Mouse (Mus musculus): Measurements from ENCODE around the gene Hnf1b. TPM values are rescaled to one million over a fixed set of nuclear protein-coding genes. Genes with fewer than 3 reads are reported as not detected.
A peak's percentile ranks its signal among the peaks of the same experiment; 100 is the strongest.

Hnf1b gene
- polyA plus RNA-seq, 1 experiment from 2014 or later: 0.20 TPM

DNA sequence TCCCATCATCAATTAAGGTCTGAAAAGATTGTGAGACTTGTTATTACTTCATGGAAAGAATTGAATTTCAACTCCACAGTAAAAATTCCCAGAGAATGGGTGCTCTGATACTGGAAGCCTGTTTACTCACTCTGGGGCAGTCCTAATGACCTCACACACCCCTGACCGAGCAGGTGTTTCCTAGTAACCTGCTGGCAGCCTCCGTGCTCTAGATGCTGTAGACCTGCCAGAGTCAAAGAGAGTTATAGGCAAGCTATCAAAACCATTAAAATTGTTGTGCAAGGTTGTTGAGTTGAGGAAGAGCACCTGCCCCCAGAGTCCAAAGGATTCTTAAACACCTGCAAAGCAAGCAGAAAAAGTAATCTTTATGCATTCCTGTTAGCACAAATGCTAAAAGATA is 72.7 kb downstream of the Hnf1b start:
- WGBS: 70% methylated on average over 2 of the region's 2 CpGs
- no peak for ATAC-seq (ENCODE audit: low FRiP score, low read depth)

DNA sequence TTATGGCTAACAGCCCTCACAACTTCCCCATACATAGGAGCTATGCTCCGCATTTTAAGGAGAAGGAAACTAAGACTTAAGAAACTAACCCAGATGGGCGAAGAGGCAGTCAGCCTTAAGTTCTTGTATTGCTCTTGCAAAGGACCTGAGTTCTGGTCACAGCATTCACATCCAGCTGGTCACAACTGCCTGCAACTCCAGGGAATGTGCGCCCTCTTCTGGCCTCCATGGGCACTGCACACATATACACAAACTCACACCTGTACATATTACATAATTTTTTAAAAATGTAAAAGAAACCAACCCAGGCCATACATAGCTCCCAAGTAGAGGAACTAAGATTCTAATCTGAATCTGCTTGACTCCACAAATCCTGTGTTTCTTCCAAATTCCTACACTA is 77.2 kb downstream of the Hnf1b start:
- Histone ChIP-seq H3K27me3 (replicated peaks) (no peaks in the 10 kb centered on the region), H3K36me3 (no peaks in the 10 kb centered on the region), H3K27ac (no peak overlapping the region), H3K4me3 (no peak overlapping the region), H3K4me2 (replicated peaks) (no peak overlapping the region), H3K9ac (no peak overlapping the region), H3K9me3 (no peaks in the 10 kb centered on the region), H3K4me1 (no peaks in the 10 kb centered on the region)
- no peak for ATAC-seq (ENCODE audit: low FRiP score, low read depth)
- WGBS: 59% methylated on average over 3 of the region's 3 CpGs

More for the DNA sequence above, 72.7 kb downstream of the Hnf1b start:
- Histone ChIP-seq H3K9ac (no peak overlapping the region), H3K27me3 (replicated peaks) (no peaks in the 10 kb centered on the region), H3K4me2 (replicated peaks) (no peak overlapping the region), H3K27ac (no peak overlapping the region), H3K36me3 (no peaks in the 10 kb centered on the region), H3K9me3 (no peaks in the 10 kb centered on the region), H3K4me1 (no peaks in the 10 kb centered on the region), H3K4me3 (no peak overlapping the region)

GRCm38 (mm10) chr11:83932506-83933106 is 82.7 kb downstream of the Hnf1b start:
- no peaks in the 10 kb centered on the region; the same call in 1 of the 2 replicates for H3K27me3 ChIP-seq (replicated peaks)
- no peak overlapping the region for H3K4me3 ChIP-seq
- no peak overlapping the region for H3K27ac ChIP-seq
- H3K9me3 ChIP-seq: no peaks in the 10 kb centered on the region
- 86% methylated on average over 10 of the region's 10 CpGs for WGBS
- no peak overlapping the region for H3K4me2 ChIP-seq (replicated peaks)
- no peak for ATAC-seq (ENCODE audit: low FRiP score, low read depth)
- no peaks in the 10 kb centered on the region for H3K4me1 ChIP-seq
- no peak overlapping the region for H3K9ac ChIP-seq
- H3K36me3 ChIP-seq: no peaks in the 10 kb centered on the region

GRCm38 (mm10) chr11:83933376-83933775 is 83.5 kb downstream of the Hnf1b start:
- WGBS: 89% methylated on average over 4 of the region's 4 CpGs

GRCm38 (mm10) chr11:83935986-83936665 is 86.3 kb downstream of the Hnf1b start:
- no peak overlapping the region for H3K27ac ChIP-seq
- H3K9me3 ChIP-seq: no peaks in the 10 kb centered on the region
- H3K27me3 ChIP-seq (replicated peaks): no peaks in the 10 kb centered on the region; the same call in 1 of the 2 replicates
- H3K4me1 ChIP-seq: no peaks in the 10 kb centered on the region
- WGBS: 33% methylated on average over 7 of the region's 7 CpGs
- H3K4me2 ChIP-seq (replicated peaks): no peak overlapping the region
- no peak overlapping the region for H3K4me3 ChIP-seq
- ATAC-seq (ENCODE audit: low FRiP score, low read depth): no peak
- no peaks in the 10 kb centered on the region for H3K36me3 ChIP-seq
- H3K9ac ChIP-seq: no peak overlapping the region

More at GRCm38 (mm10) chr11:83933376-83933775, 83.5 kb downstream of the Hnf1b start:
- Histone ChIP-seq H3K4me2 (replicated peaks) (no peak overlapping the region), H3K27ac (no peak overlapping the region), H3K9ac (no peak overlapping the region), H3K4me1 (no peaks in the 10 kb centered on the region), H3K4me3 (no peak overlapping the region), H3K9me3 (no peaks in the 10 kb centered on the region), H3K36me3 (no peaks in the 10 kb centered on the region), H3K27me3 (replicated peaks) (no peaks in the 10 kb centered on the region; the same call in 1 of the 2 replicates)
- ATAC-seq (ENCODE audit: low FRiP score, low read depth): no peak

GRCm38 (mm10) chr11:83938556-83938955 is 88.7 kb downstream of the Hnf1b start:
- Histone ChIP-seq H3K4me3 (no peak overlapping the region), H3K36me3 (0 out of 2 replicates have a peak, but pooled peaks cover 3% of the 10 kb centered on the region), H3K27me3 (replicated peaks) (no peaks in the 10 kb centered on the region; the same call in 1 of the 2 replicates), H3K27ac (no peak overlapping the region), H3K9ac (no peak overlapping the region), H3K4me2 (replicated peaks) (no peak overlapping the region), H3K4me1 (peaks cover 4% of the 10 kb centered on the region), H3K9me3 (no peaks in the 10 kb centered on the region)
- no peak for ATAC-seq (ENCODE audit: low FRiP score, low read depth)
- WGBS: 84% methylated on average over 8 of the region's 8 CpGs

DNA sequence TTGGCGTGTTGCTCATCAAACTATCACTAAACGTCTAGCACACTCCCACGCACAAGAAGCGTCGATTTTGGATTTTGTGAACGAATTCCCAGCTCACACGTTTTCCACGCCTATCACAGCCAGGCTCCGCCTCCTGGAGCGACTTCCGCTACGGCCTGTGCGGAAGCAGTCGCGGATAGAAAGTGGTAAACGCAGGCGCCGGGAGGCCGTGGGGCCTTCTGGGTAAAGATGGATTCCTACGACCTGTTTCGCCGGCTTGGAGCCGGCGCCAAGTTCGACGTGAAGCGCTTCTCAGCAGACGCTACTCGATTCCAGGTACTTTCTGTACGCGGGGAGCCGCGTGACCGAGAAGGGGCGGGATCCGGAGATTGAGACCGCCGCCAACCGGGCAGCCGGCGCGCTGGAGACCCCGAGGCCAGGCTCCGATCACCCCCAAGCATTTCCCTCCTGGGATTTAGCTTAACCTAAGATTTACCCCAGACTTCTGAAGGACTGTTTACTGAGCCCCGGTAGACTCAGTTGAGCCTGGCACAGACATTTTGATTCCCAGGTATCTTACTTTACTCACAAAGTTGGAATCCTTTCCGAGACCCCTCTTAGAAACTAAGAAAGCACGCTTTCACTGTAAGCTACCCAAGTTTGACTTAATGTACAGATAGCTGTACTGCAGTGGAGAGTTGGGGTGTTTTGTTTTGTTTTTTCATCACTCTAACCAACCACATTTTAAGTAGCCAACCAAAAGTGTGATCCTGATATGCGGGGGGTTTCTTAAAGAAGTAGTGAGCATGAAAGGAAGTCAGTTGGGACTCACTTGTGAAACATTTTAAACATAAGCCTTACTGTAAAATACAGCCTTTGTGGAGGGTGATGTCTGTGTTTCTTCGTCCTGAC is 92.3 kb downstream of the Hnf1b start, which contains the start of gene Ddx52:
Gene Ddx52, plus strand, starts transcription at position 113 of the 891 bp plus-strand sequence.
- ATAC-seq (ENCODE audit: low FRiP score, low read depth): peak; percentile 79
- H3K27me3 ChIP-seq (replicated peaks): no peaks in the 10 kb centered on the region; the same call in 1 of the 2 replicates
- no peak within 1 kb of the TSS for H3K27ac ChIP-seq
- H3K4me1 ChIP-seq: peaks cover 4% of the 10 kb centered on the region
- H3K9ac ChIP-seq: peak within 1 kb of the TSS; percentile 83
- H3K4me2 ChIP-seq (replicated peaks): peak within 1 kb of the TSS; percentile 75
- peaks cover 36% of the 10 kb centered on the region for H3K36me3 ChIP-seq
- WGBS: 1% methylated on average over 49 of the region's 49 CpGs
- H3K9me3 ChIP-seq: no peaks in the 10 kb centered on the region
- H3K4me3 ChIP-seq: peak within 1 kb of the TSS; percentile 85

Other genes starting within 250 kb of the Hnf1b start
- not detected in 2 replicates for gene Rpl9-ps1, start 204.4 kb upstream of the Hnf1b start, polyA plus RNA-seq (2016; fragmentation: Nextera tagmentation; extraction: Ambion mirVana)
- gene Ccl3, start 200.7 kb upstream of the Hnf1b start, polyA plus RNA-seq (2016; fragmentation: Nextera tagmentation; extraction: Ambion mirVana): 1.5 and 1.7 TPM in 2 replicates
- gene Ccl4, start 187.5 kb upstream of the Hnf1b start, polyA plus RNA-seq (2016; fragmentation: Nextera tagmentation; extraction: Ambion mirVana): 0.42 and 0.55 TPM in 2 replicates
- gene Wfdc17, start 146.1 kb upstream of the Hnf1b start, polyA plus RNA-seq (2016; fragmentation: Nextera tagmentation; extraction: Ambion mirVana): 0.55 TPM in 1 of 2 replicates, not detected in the other
- gene Wfdc18, start 141.0 kb upstream of the Hnf1b start, polyA plus RNA-seq (2016; fragmentation: Nextera tagmentation; extraction: Ambion mirVana): not detected in 2 replicates
- gene Wfdc21, start 103.1 kb upstream of the Hnf1b start, polyA plus RNA-seq (2016; fragmentation: Nextera tagmentation; extraction: Ambion mirVana): not detected in 2 replicates
- 33.2 and 34.4 TPM in 2 replicates for gene Heatr6, start 96.4 kb upstream of the Hnf1b start, polyA plus RNA-seq (2016; fragmentation: Nextera tagmentation; extraction: Ambion mirVana)
- gene Ddx52, start 92.0 kb downstream of the Hnf1b start, polyA plus RNA-seq (2016; fragmentation: Nextera tagmentation; extraction: Ambion mirVana): 32.9 and 38.4 TPM in 2 replicates
- gene Synrg, start 114.4 kb downstream of the Hnf1b start, polyA plus RNA-seq (2016; fragmentation: Nextera tagmentation; extraction: Ambion mirVana): 26.3 and 27.9 TPM in 2 replicates
- 10.9 and 12.4 TPM in 2 replicates for gene Dusp14, start 219.2 kb downstream of the Hnf1b start, polyA plus RNA-seq (2016; fragmentation: Nextera tagmentation; extraction: Ambion mirVana)